Mouse (Mus musculus) erythroblast, embryonic 14.5 days (primary cell): ENCODE results near the gene Klhdc4. TPM values are rescaled to one million over a fixed set of nuclear protein-coding genes. Genes with fewer than 3 reads are reported as not detected.

Source experiments
- H3K27me3 ChIP-seq: 2 replicates; pipeline ENCODE4 v1.6.1; 2012; ENCODE audit warnings: inconsistent platforms; ENCODE audit not compliant: control insufficient read depth
- H3K36me3 ChIP-seq: 2 replicates; pipeline ENCODE4 v1.6.1; 2012; ENCODE audit warnings: mild to moderate bottlenecking, inconsistent platforms; ENCODE audit not compliant: control insufficient read depth
- H3K4me1 ChIP-seq: 2 replicates; pipeline ENCODE4 v1.6.1; 2012; ENCODE audit warnings: inconsistent platforms; ENCODE audit not compliant: control insufficient read depth
- H3K4me3 ChIP-seq: replicated peaks from 2 replicates; pipeline ENCODE3; 2012; ENCODE audit warnings: moderate library complexity, mild to moderate bottlenecking, inconsistent platforms
- H3K9me3 ChIP-seq: 2 replicates; pipeline ENCODE4 v1.6.1; 2012; ENCODE audit warnings: low read length, inconsistent platforms, mixed read lengths; ENCODE audit not compliant: control insufficient read depth
- GATA1 ChIP-seq: IDR thresholded peaks from 2 replicates; pipeline ENCODE4 v1.6.1; 2012; ENCODE audit warnings: low read length, inconsistent platforms, mixed read lengths
- TAL1 ChIP-seq: IDR thresholded peaks from 3 replicates; pipeline ENCODE4 v1.6.1; 2012; ENCODE audit warnings: low read length, inconsistent platforms, mixed read lengths
- polyA plus RNA-seq: library from polyadenylated mRNA; stranded (reverse); fragments of >175 nt; gene quantifications from 2 replicates; pipeline ENCODE4 v1.2.3, GENCODE M21; 2012

Klhdc4 gene
- polyA plus RNA-seq, 1 experiment = 2.7 TPM

GRCm38 (mm10) chr8:121868196-121868595, 38.8 kb upstream of the Klhdc4 start:
- TF ChIP-seq TAL1 (no peak), GATA1 (no peak)
- H3K36me3 ChIP-seq = no peaks in the 10 kb centered on the region
- no peak overlapping the region for H3K4me3 ChIP-seq
- H3K4me1 ChIP-seq = peaks cover 15% of the 10 kb centered on the region
- peaks cover 21% of the 10 kb centered on the region for H3K27me3 ChIP-seq
- no peaks in the 10 kb centered on the region for H3K9me3 ChIP-seq

- Histone ChIP-seq H3K4me1 (peaks cover 18% of the 10 kb centered on the region), H3K27me3 (peaks cover 7% of the 10 kb centered on the region), H3K9me3 (no peaks in the 10 kb centered on the region), H3K4me3 (no peak overlapping the region), H3K36me3 (no peaks in the 10 kb centered on the region)
- no peak for TF ChIP-seq GATA1
- TF ChIP-seq TAL1 = no peak
These were observed 36.0 kb upstream of the Klhdc4 start for GRCm38 (mm10) chr8:121865356-121865755.

- TF ChIP-seq GATA1 (no peak), TAL1 (no peak)
- Histone ChIP-seq H3K36me3 (no peaks in the 10 kb centered on the region), H3K9me3 (no peaks in the 10 kb centered on the region), H3K27me3 (peaks cover 14% of the 10 kb centered on the region), H3K4me3 (no peak overlapping the region), H3K4me1 (peaks cover 18% of the 10 kb centered on the region)
These were observed 32.6 kb upstream of the Klhdc4 start for GRCm38 (mm10) chr8:121861806-121862548.

GRCm38 (mm10) chr8:121861276-121861675, 31.9 kb upstream of the Klhdc4 start:
- Histone ChIP-seq H3K36me3 (no peaks in the 10 kb centered on the region), H3K9me3 (no peaks in the 10 kb centered on the region), H3K27me3 (peaks cover 14% of the 10 kb centered on the region), H3K4me1 (peaks cover 18% of the 10 kb centered on the region), H3K4me3 (no peak overlapping the region)
- TF ChIP-seq GATA1 = no peak
- TF ChIP-seq TAL1 = no peak

- TF ChIP-seq TAL1 (no peak), GATA1 (no peak)
- Histone ChIP-seq H3K27me3 (peaks cover 12% of the 10 kb centered on the region), H3K9me3 (no peaks in the 10 kb centered on the region)
These were observed 28.4 kb upstream of the Klhdc4 start for GRCm38 (mm10) chr8:121857747-121858146.

GRCm38 (mm10) chr8:121857331-121857730, 28.0 kb upstream of the Klhdc4 start:
- H3K4me1 ChIP-seq = peaks cover 18% of the 10 kb centered on the region
- no peaks in the 10 kb centered on the region for H3K36me3 ChIP-seq
- H3K4me3 ChIP-seq = no peak overlapping the region
- TF ChIP-seq GATA1 (no peak), TAL1 (no peak)
- peaks cover 12% of the 10 kb centered on the region for H3K27me3 ChIP-seq
- H3K9me3 ChIP-seq = no peaks in the 10 kb centered on the region

More at GRCm38 (mm10) chr8:121857747-121858146, 28.4 kb upstream of the Klhdc4 start:
- Histone ChIP-seq H3K36me3 (no peaks in the 10 kb centered on the region), H3K4me3 (no peak overlapping the region), H3K4me1 (peaks cover 18% of the 10 kb centered on the region)

- no peak overlapping the region for H3K4me3 ChIP-seq
- no peaks in the 10 kb centered on the region for H3K9me3 ChIP-seq
- no peaks in the 10 kb centered on the region for H3K36me3 ChIP-seq
- no peak for TF ChIP-seq TAL1
- TF ChIP-seq GATA1 = no peak
- peaks cover 11% of the 10 kb centered on the region for H3K27me3 ChIP-seq
- peaks cover 20% of the 10 kb centered on the region for H3K4me1 ChIP-seq
These were observed 26.8 kb upstream of the Klhdc4 start for GRCm38 (mm10) chr8:121856071-121856746.

- Histone ChIP-seq H3K9me3 (no peaks in the 10 kb centered on the region), H3K36me3 (no peaks in the 10 kb centered on the region), H3K27me3 (no peaks in the 10 kb centered on the region; the same call in 1 of the 2 replicates), H3K4me1 (peaks cover 33% of the 10 kb centered on the region), H3K4me3 (no peak overlapping the region)
- TF ChIP-seq GATA1 = no peak
- TF ChIP-seq TAL1 = no peak
These were observed 24.2 kb upstream of the Klhdc4 start for GRCm38 (mm10) chr8:121853586-121853985.

- no peaks in the 10 kb centered on the region for H3K36me3 ChIP-seq
- H3K4me1 ChIP-seq = peaks cover 33% of the 10 kb centered on the region
- H3K4me3 ChIP-seq = no peak overlapping the region
- H3K9me3 ChIP-seq = no peaks in the 10 kb centered on the region
- TF ChIP-seq TAL1 (no peak), GATA1 (no peak)
- H3K27me3 ChIP-seq = peaks cover 5% of the 10 kb centered on the region
These were observed 23.1 kb upstream of the Klhdc4 start for GRCm38 (mm10) chr8:121852464-121852863.
